Mouse (Mus musculus) midbrain, postnatal 0 days (tissue): ENCODE measurements at regions not wholly inside any gene's neighbourhood (a gene's known extent, or its start where the extent isn't known, plus 50 kb on each side); places are given as distances from the start of the nearest gene placed in this dataset.

Experiments used
- ATAC-seq: fragments of 200-750 bp; cut with Nextera tagmentation; 2 replicates; pipeline ENCODE4 v1.8.0; 2017; ENCODE audit warnings: moderate number of reproducible peaks, mild to moderate bottlenecking, moderate TSS enrichment, moderate library complexity; ENCODE audit not compliant: low FRiP score
- DNase-seq: peaks from one replicate; pipeline ENCODE4 v3.0.0-alpha.2; 2015; ENCODE audit warnings: low spot score
- H3K27ac ChIP-seq: fragments of 300-500 bp; sonication (generic); 2 replicates; pipeline ENCODE4 v1.5.1; 2014; ENCODE audit warnings: low read depth, mild to moderate bottlenecking, low read length, mixed read lengths
- H3K27me3 ChIP-seq: fragments of 300-500 bp; sonication (generic); 2 replicates; pipeline ENCODE4 v1.6.1; 2014; ENCODE audit warnings: low read length, control low read depth, mixed read lengths; ENCODE audit not compliant: insufficient read depth
- H3K36me3 ChIP-seq: fragments of 300-500 bp; sonication (generic); 2 replicates; pipeline ENCODE4 v1.6.1; 2014; ENCODE audit warnings: low read length, control low read depth, mixed read lengths; ENCODE audit not compliant: insufficient read depth
- H3K4me1 ChIP-seq: fragments of 300-500 bp; sonication (generic); 2 replicates; pipeline ENCODE4 v1.6.1; 2014; ENCODE audit warnings: mild to moderate bottlenecking, control low read depth, antibody characterized with exemption, low read length, mixed read lengths; ENCODE audit not compliant: insufficient read depth
- H3K4me2 ChIP-seq: fragments of 300-500 bp; sonication (generic); 2 replicates; pipeline ENCODE4 v1.6.1; 2014; ENCODE audit warnings: low read depth, mild to moderate bottlenecking, low read length, mixed read lengths; ENCODE audit not compliant: poor library complexity, severe bottlenecking
- H3K4me3 ChIP-seq: fragments of 300-500 bp; sonication (generic); 2 replicates; pipeline ENCODE4 v1.5.1; 2014; ENCODE audit warnings: low read depth, mild to moderate bottlenecking, low read length, moderate library complexity
- H3K9ac ChIP-seq: fragments of 300-500 bp; sonication (generic); replicated peaks from 2 replicates; pipeline ENCODE4 v1.6.1; 2014; ENCODE audit warnings: mild to moderate bottlenecking, low read length, moderate library complexity, mixed read lengths; ENCODE audit not compliant: poor library complexity, severe bottlenecking
- H3K9me3 ChIP-seq: fragments of 300-500 bp; sonication (generic); 2 replicates; pipeline ENCODE4 v1.6.1; 2016; ENCODE audit warnings: low read length, control low read depth
- CTCF ChIP-seq: IDR thresholded peaks from 2 replicates; pipeline ENCODE4 v1.5.1; 2016; ENCODE audit warnings: antibody characterized with exemption, mild to moderate bottlenecking
- WGBS: fragments of 180-500 bp; shearing (Covaris S2); extraction: QIAGEN DNeasy Blood & Tissue Kit; methylation state at CpG from one replicate; pipeline ENCODE4 v1.1.7; 2014; 5-methylcytosine and 5-hydroxymethylcytosine counted together

GRCm38 (mm10) chrX:14448056-14448455, 237.1 kb downstream of the H2al1n start:
- WGBS = 17% methylated on average over 1 of the region's 1 CpGs
- H3K4me2 ChIP-seq = no peak overlapping the region
- no peaks in the 10 kb centered on the region for H3K27me3 ChIP-seq
- no peaks in the 10 kb centered on the region for H3K4me1 ChIP-seq
- no peaks in the 10 kb centered on the region for H3K9me3 ChIP-seq
- ATAC-seq (no peak), DNase-seq (peak; percentile 2)
- no peak overlapping the region for H3K27ac ChIP-seq
- no peak for TF ChIP-seq CTCF
- no peak overlapping the region for H3K4me3 ChIP-seq
- H3K9ac ChIP-seq = no peak overlapping the region
- no peaks in the 10 kb centered on the region for H3K36me3 ChIP-seq
